Mouse (Mus musculus) olfactory bulb, adult 2 months (tissue): ENCODE data around the gene Nek4.

Experiments used
- CTCF ChIP-seq: fragments of 200-500 bp; IDR thresholded peaks from 2 replicates; pipeline ENCODE4 v1.5.1; 2012; ENCODE audit warnings: low read depth, mild to moderate bottlenecking, low read length, moderate library complexity; ENCODE audit not compliant: insufficient read depth
- POLR2A ChIP-seq: fragments of 200-500 bp; IDR thresholded peaks from 2 replicates; pipeline ENCODE4 v1.6.1; 2012; ENCODE audit warnings: mild to moderate bottlenecking, low read depth, low read length, moderate library complexity; ENCODE audit not compliant: insufficient read depth

DNA sequence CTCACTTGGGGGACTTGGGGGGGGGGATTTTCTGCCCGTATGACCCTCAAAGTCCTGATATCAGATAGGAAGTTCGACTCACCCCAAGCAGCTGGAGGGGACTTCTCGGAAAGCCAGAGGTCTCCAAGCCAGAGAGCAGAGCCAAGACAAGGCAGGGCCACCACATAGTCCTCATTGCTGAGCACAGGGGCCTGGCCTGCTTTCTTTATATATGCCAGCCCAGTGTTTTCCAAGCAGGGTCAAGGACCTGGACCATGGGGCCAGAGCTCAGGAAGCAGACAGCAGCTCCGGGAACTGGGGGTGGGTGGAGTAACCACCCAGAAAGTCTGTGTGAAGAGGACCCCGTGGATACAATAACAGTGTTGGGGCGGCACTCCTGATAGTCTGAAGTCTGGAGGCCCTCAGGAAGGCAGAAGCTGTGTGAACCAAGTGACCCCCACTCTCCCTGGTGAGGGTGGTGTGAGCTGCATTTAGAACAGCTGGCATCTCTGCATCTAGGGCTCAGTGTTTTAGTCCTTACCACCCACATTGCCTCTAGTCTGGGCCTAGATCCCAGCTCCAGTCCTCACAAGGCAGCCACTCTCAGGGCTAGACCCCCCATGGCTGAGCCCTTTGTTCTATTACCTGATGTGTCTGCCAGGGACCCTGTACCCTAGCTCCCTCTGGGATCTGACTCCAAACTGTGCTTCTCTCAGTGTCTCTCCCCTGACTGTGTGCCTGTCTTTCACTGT lies 27.6 kb upstream of the Nek4 start, which contains the start of gene Itih3:
- TF ChIP-seq CTCF (no peak), POLR2A (no peak)
